Mouse (Mus musculus) spleen, postnatal 36 days (tissue): ENCODE measurements around the gene Golm1.

Source experiments
- DNase-seq, 2 experiments: peaks; one replicate each; pipeline ENCODE4 v3.0.0; 2022; ENCODE audit warnings: low spot score in 2 of 2, mixed read lengths in 1 of 2

The Golm1 gene

GRCm38 (mm10) chr13:59590691-59591090 lies 84.9 kb downstream of the Golm1 start:
- no peak for DNase-seq

GRCm38 (mm10) chr13:59589672-59590071 lies 85.9 kb downstream of the Golm1 start:
- DNase-seq, result no peak

GRCm38 (mm10) chr13:59587201-59587600 lies 88.4 kb downstream of the Golm1 start:
- no peak for DNase-seq

GRCm38 (mm10) chr13:59585648-59586005 lies 90.0 kb downstream of the Golm1 start:
- no peak for DNase-seq

GRCm38 (mm10) chr13:59584947-59585647 lies 90.5 kb downstream of the Golm1 start, which contains the start of the genes Agtpbp1 and Naa35:
TSS of gene Agtpbp1 (minus strand) at chr13:59585227.
TSS of gene Naa35 (plus strand) at chr13:59585259.
- DNase-seq, result peak; percentile 99 to 100
